Mouse (Mus musculus) 3T3-L1 (cell line): ENCODE data around the gene Meis2.
A peak's percentile ranks its signal among the peaks of the same experiment; 100 is the strongest.

Source experiments
- DNase-seq: peaks from one replicate; pipeline ENCODE4 v3.0.0-alpha.2; 2015; ENCODE audit warnings: low read depth, low spot score

The Meis2 gene

DNA sequence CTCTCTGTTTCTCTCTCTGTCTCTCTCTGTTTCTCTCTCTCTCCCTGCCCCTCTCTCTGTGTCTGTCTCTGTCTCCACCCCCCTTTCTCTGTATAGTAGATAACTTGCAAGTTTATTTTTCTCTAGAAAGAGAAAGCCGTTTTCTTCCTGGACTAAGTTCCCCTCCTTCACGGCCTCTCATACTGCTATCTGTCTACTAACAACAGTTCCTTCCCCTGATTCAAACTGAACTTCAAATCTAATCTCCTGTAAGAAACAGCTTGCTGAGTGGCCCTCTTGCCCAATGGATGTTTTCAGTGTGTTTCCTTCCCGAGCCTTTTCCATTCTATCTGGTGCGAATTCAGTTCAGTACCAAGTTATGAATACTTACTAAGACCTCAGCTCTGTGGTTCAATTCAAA is 155.4 kb downstream of the Meis2 start:
- DNase-seq: no peak

DNA sequence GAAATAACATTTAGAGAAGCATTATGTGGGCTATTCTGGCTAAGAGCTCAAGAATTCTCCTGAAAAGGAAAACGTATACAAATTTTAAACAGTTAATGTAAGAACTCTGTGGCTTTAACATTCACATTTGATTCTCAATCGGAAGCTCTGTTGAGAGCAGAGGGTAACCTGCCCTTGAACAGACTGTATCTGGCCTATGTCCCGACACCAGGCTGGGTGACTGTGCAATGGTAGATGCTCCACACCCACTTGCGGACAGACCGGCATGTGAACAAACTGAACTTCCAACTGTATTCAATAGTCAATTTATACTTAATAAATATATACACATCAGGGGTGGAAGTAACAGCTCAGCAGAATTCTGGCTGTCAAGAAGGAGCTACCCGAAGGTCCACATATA is 164.6 kb downstream of the Meis2 start:
- DNase-seq: no peak

DNA sequence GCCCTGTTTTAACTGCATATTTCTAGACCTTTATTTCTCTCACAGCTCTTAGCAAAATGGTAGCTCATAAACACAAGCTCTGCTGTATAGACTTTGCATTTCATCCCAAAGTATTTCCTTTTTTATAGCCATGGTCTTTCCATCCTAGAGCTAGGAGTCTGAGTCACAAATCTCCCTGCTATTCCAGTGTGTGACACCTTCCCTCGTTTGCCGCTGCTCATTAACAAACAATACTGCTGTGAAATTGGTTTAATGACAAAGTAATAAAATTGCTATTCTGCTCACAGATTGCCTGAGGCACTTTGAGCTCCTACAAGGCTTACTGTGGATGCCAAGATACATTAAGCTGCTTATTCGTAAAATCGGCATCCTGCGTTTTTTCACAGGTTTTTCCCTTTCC is 168.1 kb downstream of the Meis2 start:
- no peak for DNase-seq

DNA sequence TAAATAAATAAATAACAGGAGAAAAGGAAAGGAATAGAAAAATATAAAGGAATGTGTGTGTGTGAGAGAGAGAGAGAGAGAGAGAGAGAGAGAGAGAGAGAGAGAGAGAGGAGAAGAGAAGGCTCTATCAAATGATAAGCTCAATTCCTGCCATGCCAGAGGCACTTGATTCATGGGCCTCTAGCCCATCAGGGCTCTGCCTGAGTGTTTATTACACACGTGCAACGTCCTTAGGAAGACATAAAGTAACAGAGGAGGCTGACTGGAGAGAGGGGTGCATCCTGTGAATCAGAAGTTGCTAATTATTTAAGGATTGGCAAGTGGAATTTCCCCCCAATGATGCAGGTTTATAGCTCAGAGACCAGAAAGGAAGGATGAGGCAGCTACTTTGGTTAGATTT is 168.6 kb downstream of the Meis2 start:
- DNase-seq: no peak

DNA sequence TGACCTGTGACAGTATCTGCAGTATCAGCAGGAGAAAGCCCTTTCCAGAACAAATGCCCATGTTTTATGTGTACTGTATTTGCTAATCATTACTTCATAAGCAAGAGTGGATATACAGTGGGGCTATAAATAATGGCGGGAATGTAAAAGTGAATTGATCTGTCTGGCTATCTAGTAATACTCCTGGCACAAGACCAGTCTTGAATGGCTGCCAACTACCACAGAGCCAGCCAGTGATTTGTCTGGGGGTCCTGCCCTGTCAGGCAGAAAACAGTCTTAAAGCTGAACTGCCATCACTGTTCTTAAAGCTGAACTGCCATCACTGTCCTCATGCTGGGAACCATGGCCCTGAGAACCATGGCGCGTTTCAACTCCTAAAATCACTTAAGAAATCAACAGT is 169.9 kb downstream of the Meis2 start:
- DNase-seq: no peak

DNA sequence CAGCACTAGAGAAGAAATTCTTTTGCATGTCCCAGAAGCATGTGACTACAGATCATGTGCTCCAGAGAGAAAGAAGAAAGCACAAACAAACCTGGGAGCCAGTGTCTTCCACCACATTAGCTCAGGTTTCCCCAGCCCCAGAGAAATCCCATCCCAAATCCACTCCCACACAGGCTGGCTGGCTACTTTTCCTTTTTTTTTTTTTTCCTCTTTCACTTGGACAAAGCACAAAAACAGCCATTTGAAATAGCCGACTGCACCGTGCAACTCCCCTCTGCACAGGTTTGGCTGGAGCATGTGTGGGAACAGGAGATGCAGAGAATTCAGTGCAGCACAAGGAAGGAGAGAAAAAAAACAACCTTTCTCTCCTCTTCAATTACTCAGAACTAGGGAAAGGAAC is 170.4 kb downstream of the Meis2 start:
- peak; percentile 12 for DNase-seq

DNA sequence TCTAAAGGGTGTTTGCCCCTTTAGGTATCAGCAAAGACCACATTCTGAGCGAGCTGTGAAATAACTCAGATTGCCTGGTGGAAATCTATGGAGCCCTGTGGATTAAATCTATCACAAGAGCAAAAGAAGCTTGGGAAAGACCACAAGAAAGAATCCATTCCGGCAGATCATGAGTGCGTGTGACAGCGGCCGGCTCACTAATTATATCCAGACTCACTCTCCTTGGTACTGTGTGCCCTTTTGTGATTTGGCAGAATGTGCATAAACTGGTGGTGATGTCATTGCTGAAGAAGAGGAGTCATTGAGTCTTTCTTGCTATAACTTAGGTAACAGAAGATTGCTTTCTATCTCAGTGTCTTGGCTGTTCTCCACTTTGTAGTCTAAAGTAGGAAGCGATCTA is 172.5 kb downstream of the Meis2 start:
- no peak for DNase-seq

DNA sequence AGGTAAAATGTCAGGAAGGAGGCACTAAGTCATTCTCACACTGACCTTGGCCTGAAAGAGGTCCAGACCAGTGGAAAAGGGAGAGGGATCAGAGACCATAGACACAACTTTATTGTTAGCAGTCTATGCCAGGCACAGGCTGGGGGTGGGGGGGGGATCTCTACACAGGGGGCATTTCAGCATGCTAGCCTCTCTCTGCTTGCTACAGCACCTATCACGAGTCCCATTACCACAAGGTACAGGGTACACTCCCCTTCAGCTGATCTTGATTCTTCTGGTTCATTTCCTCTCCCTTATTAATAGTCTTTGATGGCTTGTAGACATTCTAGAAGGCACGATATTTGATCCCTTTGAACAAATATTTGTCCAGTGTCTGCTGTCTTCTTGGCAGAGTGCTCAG is 174.9 kb downstream of the Meis2 start:
- DNase-seq: no peak

DNA sequence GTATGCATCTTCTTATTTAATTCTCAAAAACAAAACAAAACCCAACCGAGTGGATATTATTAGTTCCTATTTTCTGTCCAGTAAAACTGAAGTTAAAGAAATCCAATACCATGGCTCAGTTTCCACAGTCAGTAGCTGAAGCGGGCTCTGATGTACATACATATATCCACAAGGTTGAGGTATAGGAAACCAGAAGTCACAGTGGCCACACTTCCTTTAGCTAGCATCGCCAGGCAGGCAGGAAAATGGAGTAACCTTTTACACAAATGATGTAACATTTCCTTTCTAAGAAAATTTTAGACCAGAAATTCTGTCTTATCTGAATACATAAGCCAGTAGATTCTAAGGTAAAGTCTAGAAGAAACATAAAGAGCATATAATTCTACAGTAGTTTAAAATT is 175.6 kb downstream of the Meis2 start:
- DNase-seq: no peak

DNA sequence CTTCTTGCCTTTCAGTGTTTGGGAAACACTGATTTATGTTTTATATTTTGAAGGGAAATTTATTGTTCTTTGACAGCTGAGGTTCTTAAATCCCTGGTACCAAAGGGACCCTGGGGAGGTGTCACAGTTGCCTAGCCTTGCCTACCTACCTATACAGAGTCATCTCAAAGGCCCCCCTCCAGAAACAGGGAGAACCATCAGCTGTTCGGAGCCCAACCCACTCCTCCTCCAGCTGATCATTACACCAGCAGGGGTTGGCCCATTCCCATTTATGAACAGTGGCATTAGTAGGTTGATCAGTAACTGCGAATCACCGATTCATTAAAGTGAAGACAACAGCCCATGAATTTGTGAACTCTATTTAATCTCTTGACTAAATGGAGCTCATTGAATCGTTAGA is 176.4 kb downstream of the Meis2 start:
- DNase-seq: no peak

DNA sequence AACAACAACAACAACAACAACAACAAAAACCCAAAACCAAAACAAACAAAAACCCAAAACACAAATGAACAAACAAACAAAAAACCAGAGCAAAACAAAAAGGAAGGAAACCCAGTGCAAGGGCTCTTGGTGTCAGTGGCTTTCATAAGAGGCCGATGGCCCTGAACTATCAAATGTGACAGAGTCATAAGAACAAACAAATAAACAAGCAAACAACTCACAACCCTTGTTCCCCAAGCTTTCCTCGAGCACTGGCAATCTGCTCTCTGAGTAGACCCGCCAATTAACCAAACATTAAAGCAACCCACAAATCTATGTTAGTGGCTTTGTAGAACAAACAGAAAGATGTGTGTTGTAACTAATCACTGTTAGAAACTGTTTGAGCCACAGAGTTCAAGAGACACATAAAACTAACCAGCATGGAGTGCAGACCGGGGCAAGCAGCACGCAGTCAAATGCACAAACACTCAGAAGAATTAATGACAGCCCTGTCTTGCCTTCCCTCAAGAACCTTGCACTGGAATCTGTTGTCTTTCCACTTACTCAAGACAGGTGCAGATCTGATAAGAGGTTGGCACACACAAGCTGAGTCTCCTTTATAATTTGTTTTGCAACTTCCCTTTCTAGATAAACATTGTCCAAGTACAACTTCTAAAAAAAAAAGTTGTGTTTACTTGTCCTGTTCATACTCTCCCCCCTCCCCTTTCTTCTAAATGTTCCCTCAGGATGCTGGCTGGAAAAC is 177.1 kb downstream of the Meis2 start:
- DNase-seq: no peak

DNA sequence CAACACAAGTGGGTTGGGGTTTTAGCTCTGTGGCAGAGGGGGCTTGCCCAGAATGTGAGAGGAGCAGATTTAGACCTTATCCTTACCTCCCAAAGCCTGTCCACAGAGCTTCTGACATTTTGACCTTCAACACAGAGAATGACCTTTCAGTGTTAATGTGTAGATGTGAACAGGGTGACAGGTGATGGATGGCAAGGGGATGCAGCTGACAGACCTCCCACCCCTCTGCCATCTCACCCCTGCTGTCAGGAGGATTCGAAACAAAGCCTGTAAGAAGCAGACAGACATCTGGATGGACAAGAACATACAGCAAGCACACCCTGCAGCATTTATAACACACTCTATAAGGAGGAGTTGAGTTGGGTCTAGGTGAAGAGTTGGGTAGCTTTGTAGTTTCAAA is 178.0 kb downstream of the Meis2 start:
- no peak for DNase-seq

DNA sequence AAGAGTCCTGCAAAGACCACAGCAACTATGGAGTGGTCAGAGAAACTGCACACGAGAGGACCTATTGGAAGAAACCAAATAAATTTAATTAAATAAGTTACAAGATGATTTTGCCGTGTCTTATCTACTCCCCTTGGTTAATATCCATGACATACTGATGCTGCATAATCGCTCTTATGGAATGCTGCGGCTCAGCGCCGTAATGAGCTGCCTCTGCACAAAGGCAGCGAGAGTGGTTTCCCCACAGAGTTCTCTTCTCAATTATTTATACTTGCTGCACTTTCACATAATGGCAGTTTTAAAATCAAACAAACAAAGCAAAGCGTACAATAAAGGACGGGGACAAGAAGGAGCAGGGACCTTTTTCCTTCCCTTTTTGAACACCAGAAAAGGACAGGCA is 181.5 kb downstream of the Meis2 start:
- DNase-seq: no peak

DNA sequence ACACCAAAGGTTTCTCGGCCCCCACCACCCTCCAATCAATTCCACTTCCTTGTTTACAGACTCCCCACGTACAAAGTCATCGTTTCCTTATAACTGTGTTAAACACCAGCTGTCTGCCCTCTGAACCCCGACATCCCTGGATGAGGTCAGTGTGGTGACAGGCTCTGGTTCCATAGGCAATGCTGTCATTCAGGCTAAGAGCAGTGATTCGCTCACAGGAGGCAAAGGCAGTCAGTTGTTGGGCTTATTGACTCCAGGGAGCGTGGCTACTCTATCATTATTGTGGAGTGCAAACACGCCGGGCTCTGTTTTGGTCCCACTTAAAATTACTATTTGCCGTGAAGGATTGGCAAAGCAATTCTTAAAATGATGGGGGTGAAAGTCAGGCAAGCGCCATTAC is 182.1 kb downstream of the Meis2 start:
- DNase-seq: no peak

DNA sequence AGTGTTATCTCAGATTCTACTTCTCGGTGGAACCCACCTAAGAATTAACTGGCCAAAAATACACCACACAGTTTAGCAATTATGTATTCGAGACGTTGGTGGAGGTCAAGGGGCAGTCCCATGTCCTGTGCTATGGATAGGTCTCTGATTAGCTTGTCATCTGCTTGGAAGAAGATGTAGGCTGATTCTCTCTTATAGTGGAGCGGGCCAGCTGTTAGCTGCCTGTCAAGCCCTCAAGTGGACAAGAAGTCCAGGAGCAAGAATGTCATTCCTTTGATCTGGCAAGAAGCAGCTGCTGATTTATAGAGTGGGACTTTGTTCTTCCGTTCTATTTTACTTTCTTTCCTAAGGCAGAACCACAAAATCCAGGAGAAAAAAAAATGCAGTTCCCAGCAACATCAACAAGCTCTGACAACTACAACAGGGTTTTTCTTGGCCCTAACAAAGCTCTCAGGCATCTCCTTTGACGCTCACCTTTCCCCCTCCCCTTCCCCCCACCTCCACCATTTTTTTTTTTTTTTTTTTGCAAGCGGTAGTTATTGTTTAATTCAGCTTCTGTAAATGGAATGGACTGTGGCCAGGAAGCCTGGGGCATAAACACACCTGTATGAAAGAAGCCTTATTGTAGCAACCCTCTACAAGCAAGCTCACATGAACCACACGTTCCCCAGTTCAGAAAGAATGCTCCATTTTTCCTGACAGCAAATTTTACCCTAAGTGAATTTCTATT is 189.7 kb downstream of the Meis2 start:
- no peak for DNase-seq

DNA sequence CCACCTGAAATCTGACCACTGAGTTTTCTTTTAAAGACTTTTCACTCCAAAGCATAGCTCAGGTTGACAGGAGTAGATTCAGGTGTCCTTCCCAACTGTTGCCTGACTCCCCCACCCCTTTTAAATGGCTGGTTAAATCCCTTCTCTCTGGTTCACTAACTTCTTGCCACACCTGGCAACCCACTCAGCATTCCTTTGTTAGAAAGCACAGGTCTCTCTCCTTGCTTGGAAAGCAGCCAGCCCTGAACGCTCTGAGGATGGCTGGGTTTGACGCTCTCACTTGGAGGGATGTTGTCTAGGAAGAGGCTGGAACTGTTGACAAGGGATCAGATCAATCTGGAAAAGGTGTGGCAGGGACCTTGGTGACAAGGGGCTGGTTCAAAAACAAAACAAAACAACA is 192.8 kb downstream of the Meis2 start:
- no peak for DNase-seq

DNA sequence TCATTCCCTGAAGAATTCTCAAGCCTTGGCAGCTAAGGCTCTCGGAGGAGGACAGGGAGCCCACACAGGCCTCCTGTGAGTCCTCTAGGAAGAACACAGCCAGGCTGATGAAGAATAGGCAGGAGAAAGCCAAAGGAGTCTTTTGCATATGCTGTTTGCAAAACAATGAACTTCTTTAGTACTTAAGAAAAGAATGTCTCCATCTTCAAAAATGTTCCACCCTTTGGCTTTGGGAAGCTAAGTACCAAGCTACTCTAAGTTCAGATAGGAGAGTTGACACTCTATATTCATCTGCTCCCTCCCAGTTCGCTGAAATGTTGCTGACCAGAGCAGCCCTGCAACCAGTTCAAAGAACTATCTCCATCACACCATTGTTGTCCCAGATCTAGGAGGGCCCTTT is 195.7 kb downstream of the Meis2 start:
- no peak for DNase-seq

DNA sequence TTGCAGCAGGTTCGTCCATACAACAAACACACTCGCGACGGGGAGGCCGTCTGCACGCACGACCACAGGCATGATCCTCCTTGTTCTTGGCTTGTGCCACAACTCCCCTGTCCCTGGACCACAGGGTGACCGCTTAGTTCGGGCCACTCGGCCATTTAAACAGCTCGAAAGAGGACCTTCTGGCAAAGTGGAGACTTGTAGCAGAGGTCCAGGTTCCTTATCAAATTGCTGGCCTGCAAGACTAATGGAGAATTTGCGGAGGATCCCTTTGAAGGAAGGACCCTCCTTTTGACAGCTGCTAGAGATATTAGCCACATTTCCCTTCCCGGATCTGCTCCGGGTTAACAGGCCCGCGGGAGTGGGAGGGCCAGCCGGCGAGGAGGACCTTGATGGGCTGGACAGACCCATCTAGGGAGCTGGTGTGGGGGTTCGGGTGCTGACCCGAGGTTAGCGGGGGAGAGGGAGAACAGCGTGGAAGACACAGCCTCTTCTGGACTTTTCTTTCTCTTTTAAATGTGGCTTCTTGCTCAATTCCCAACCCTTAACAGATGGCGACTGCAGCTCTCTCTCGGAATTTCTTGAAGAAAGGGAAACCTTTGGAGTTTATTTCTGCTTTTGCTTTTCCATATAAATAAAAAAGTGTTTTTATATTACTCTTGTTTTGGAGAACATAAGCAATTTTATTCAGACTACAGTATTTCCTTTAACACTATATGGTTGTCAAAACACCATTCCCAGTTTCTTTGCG is 204.9 kb downstream of the Meis2 start:
- DNase-seq: peak; percentile 8

DNA sequence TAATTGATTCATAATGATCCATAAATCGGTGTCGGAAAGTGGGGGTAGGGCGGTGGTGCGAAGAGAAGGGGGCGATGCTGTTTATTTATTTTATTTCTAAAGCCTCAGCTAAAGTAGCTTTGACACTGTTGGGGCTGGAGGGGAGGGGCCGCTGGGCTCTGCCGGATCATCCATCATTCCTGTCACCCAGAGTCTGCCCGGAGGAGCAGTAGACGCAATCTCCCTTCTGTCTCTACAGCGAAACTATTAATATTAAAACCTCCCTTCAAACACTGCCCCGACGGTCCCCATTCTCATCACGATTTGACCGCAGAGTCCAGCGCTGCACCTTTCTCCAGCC is 205.5 kb downstream of the Meis2 start:
- peak; percentile 53 for DNase-seq

DNA sequence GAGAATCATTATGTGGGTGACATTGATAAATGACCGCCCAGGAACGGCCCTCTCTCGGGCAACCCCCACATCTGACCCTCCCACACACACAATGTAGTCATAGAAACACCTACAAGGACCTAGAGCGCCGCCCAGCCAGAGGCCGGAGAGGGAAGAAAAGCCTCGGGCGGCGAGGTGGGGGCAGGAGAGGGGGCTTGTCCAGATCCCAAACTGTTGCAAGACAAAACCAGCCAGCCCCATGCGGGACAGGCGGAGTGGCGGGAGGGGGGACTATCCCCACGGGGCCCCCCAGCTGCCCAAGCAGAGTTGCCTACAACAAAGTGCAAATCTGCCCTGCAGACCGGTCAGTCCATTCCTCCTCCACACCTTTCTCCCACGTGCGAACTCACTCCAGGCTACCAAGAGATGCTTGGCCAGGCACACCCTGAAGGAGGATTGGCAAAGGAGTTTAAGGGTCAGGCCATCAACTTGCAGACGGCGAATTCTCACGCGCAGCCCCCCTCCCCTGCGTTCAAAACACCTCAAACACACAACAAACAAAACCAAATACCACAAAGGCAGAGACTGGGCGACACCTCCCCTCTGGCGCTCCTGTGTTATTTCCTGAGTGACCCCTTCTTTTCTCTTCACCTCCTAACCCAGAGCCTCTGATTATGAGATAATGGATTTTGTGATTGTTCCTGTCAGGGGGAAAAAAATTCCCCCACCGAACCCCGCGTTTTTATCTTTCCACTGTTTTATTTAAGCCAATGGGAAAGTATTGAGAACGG is 206.1 kb downstream of the Meis2 start:
- peak; percentile 33 for DNase-seq

DNA sequence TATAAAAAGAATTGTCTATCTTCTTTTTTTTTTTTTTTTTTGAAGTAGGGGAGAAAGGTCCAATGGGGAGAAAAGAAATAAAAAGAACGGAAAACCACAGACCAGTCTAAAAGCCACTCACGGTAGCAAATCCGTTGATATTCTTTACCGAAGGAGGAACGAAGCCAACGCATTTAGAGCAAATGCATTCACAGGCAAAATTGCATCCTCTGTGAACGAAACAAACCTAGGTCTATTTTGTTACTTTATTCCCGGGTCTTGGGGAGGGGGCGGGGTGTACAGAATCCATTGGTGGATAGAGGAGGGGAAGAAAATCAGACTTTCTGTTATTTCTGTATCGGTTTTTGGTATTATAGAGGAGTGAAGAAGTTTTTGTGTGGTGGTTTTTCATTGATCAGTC is 206.7 kb downstream of the Meis2 start:
- no peak for DNase-seq

DNA sequence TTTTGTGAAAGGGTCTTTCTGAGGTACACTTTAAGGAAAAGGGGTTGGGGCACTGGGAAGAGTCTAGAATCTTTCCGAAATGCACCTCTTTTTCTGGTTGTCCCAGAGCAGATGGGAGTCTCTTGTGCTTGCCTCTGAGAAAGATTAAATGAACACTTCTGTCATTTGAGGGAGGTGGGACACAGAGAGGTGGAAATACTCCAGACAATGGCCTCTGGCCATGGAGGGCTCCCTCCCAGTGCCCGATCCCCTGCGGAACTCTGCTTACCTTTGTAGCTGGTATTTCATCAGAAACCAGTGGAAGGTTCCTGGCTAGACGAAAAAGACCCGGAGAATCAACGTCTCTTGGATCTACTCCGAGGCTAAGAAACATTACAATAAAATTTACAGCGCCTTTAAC is 207.4 kb downstream of the Meis2 start:
- no peak for DNase-seq
